Mouse (Mus musculus): ENCODE data around the gene Snrnp35.
"Not testable (repeated sequence)": the region's sequence is repeated elsewhere in the genome, so short reads cannot be mapped to it uniquely, and the experiment has no call there.

Gene Snrnp35

GRCm38 (mm10) chr5:124482966-124483654, at the start of gene Snrnp35:
Gene Snrnp35 (plus strand): TSS chr5:124483134.
- peak; percentile 80 to 82 for DNase-seq (ENCODE audit: low spot score in 2 of 2)

- DNase-seq (ENCODE audit: low spot score in 2 of 2), result no peak
Measured at GRCm38 (mm10) chr5:124438229-124438628, 44.7 kb upstream of the Snrnp35 start.

GRCm38 (mm10) chr5:124438746-124439145, 44.2 kb upstream of the Snrnp35 start:
- DNase-seq (ENCODE audit: low spot score in 2 of 2), result no peak

GRCm38 (mm10) chr5:124439447-124440093, 43.4 kb upstream of the Snrnp35 start, which contains the start of gene Kmt5a:
Gene Kmt5a (plus strand): TSS chr5:124439930.
- DNase-seq (ENCODE audit: low spot score in 2 of 2), result peak; percentile 93 to 95

GRCm38 (mm10) chr5:124440094-124440701, 42.7 kb upstream of the Snrnp35 start:
- no peak for DNase-seq (ENCODE audit: low spot score in 2 of 2)

- no peak for DNase-seq (ENCODE audit: low spot score in 2 of 2)
Measured at GRCm38 (mm10) chr5:124442628-124443027, 40.3 kb upstream of the Snrnp35 start.

- no peak for DNase-seq (ENCODE audit: low spot score in 2 of 2)
Measured at GRCm38 (mm10) chr5:124444208-124444607, 38.7 kb upstream of the Snrnp35 start.

GRCm38 (mm10) chr5:124444661-124445561, 38.0 kb upstream of the Snrnp35 start:
- DNase-seq (ENCODE audit: low spot score in 2 of 2), result no peak

GRCm38 (mm10) chr5:124445621-124446293, 37.2 kb upstream of the Snrnp35 start:
- DNase-seq (ENCODE audit: low spot score in 2 of 2), result no peak

GRCm38 (mm10) chr5:124446301-124446881, 36.5 kb upstream of the Snrnp35 start:
- DNase-seq (ENCODE audit: low spot score in 2 of 2), result no peak

- DNase-seq (ENCODE audit: low spot score in 2 of 2), result no peak
Measured at GRCm38 (mm10) chr5:124449494-124449893, 33.4 kb upstream of the Snrnp35 start.

GRCm38 (mm10) chr5:124450051-124450450, 32.9 kb upstream of the Snrnp35 start:
- no peak for DNase-seq (ENCODE audit: low spot score in 2 of 2)

GRCm38 (mm10) chr5:124450641-124451340, 32.1 kb upstream of the Snrnp35 start:
- DNase-seq (ENCODE audit: low spot score in 2 of 2), result no peak

GRCm38 (mm10) chr5:124452494-124453228, 30.3 kb upstream of the Snrnp35 start:
- DNase-seq (ENCODE audit: low spot score in 2 of 2), result peak in 1 of 2 experiments; percentile 69

- DNase-seq (ENCODE audit: low spot score in 2 of 2), result peak; percentile 57 to 69
Measured at GRCm38 (mm10) chr5:124453339-124454081, 29.4 kb upstream of the Snrnp35 start.

GRCm38 (mm10) chr5:124454082-124454419, 28.9 kb upstream of the Snrnp35 start:
- DNase-seq (ENCODE audit: low spot score in 2 of 2), result no peak

GRCm38 (mm10) chr5:124456762-124457161, 26.2 kb upstream of the Snrnp35 start:
- no peak for DNase-seq (ENCODE audit: low spot score in 2 of 2)

- DNase-seq (ENCODE audit: low spot score in 2 of 2), result not testable (repeated sequence)
Measured at GRCm38 (mm10) chr5:124460922-124461321, 22.0 kb upstream of the Snrnp35 start.
